Mouse (Mus musculus): ENCODE measurements at regions not wholly inside any gene's neighbourhood (a gene's known extent, or its start where the extent isn't known, plus 50 kb on each side); places are given as distances from the start of the nearest gene placed in this dataset.

GRCm38 (mm10) chr10:9166017-9166416, 280.1 kb upstream of the Sash1 start:
- DNase-seq (ENCODE audit: low spot score) = no peak

- DNase-seq (ENCODE audit: low spot score) = no peak
Observed at GRCm38 (mm10) chr10:9165598-9165997, 279.7 kb upstream of the Sash1 start.

- DNase-seq (ENCODE audit: low spot score) = no peak
Observed at GRCm38 (mm10) chr10:9164333-9164732, 278.5 kb upstream of the Sash1 start.

- no peak for DNase-seq (ENCODE audit: low spot score)
Observed at GRCm38 (mm10) chr10:9161597-9161996, 275.7 kb upstream of the Sash1 start.

- no peak for DNase-seq (ENCODE audit: low spot score)
Observed at GRCm38 (mm10) chr10:9157299-9158215, 271.7 kb upstream of the Sash1 start.

GRCm38 (mm10) chr10:9136099-9136498, 250.2 kb upstream of the Sash1 start:
- DNase-seq (ENCODE audit: low spot score) = no peak

- no peak for DNase-seq (ENCODE audit: low spot score)
Observed at GRCm38 (mm10) chr10:9134293-9135021, 248.6 kb upstream of the Sash1 start.

- no peak for DNase-seq (ENCODE audit: low spot score)
Observed at GRCm38 (mm10) chr10:9130061-9130460, 244.2 kb upstream of the Sash1 start.

- no peak for DNase-seq (ENCODE audit: low spot score)
Observed at GRCm38 (mm10) chr10:9119249-9119648, 233.4 kb upstream of the Sash1 start.

GRCm38 (mm10) chr10:9117648-9118551, 232.0 kb upstream of the Sash1 start:
- DNase-seq (ENCODE audit: low spot score) = no peak

- no peak for DNase-seq (ENCODE audit: low spot score)
Observed at GRCm38 (mm10) chr10:9117134-9117533, 231.3 kb upstream of the Sash1 start.

GRCm38 (mm10) chr10:9113706-9114105, 227.8 kb upstream of the Sash1 start:
- DNase-seq (ENCODE audit: low spot score) = no peak

GRCm38 (mm10) chr10:9111051-9111450, 225.2 kb upstream of the Sash1 start:
- no peak for DNase-seq (ENCODE audit: low spot score)

- no peak for DNase-seq (ENCODE audit: low spot score)
Observed at GRCm38 (mm10) chr10:9096207-9096606, 210.3 kb upstream of the Sash1 start.

- no peak for DNase-seq (ENCODE audit: low spot score)
Observed at GRCm38 (mm10) chr10:9095163-9095562, 209.3 kb upstream of the Sash1 start.

- no peak for DNase-seq (ENCODE audit: low spot score)
Observed at GRCm38 (mm10) chr10:9092237-9092885, 206.5 kb upstream of the Sash1 start.

- no peak for DNase-seq (ENCODE audit: low spot score)
Observed at GRCm38 (mm10) chr10:9090961-9091360, 205.1 kb upstream of the Sash1 start.

GRCm38 (mm10) chr10:9087871-9088270, 202.0 kb upstream of the Sash1 start:
- no peak for DNase-seq (ENCODE audit: low spot score)

GRCm38 (mm10) chr10:9087171-9087570, 201.3 kb upstream of the Sash1 start:
- DNase-seq (ENCODE audit: low spot score) = no peak

- no peak for DNase-seq (ENCODE audit: low spot score)
Observed at GRCm38 (mm10) chr10:9086666-9087065, 200.8 kb upstream of the Sash1 start.

GRCm38 (mm10) chr10:9085441-9085840, 199.6 kb upstream of the Sash1 start:
- DNase-seq (ENCODE audit: low spot score) = no peak

GRCm38 (mm10) chr10:9074916-9075315, 189.0 kb upstream of the Sash1 start:
- no peak for DNase-seq (ENCODE audit: low spot score)
